Mouse (Mus musculus): ENCODE measurements around the gene Slco2a1. TPM values are rescaled to one million over a fixed set of nuclear protein-coding genes. Genes with fewer than 3 reads are reported as not detected.

The Slco2a1 gene
- polyA plus RNA-seq, 1 experiment from 2014 or later = 21.4 TPM

- WGBS = 73% methylated on average over 12 of the region's 12 CpGs
- Histone ChIP-seq H3K4me3 (ENCODE audit: low read length) (no peak overlapping the region), H3K27me3 (ENCODE audit: control insufficient read depth, insufficient read depth, low read depth, low read length) (no peaks in the 10 kb centered on the region), H3K9ac (ENCODE audit: low read length) (no peak overlapping the region), H3K4me2 (ENCODE audit: low read depth, low read length) (no peak overlapping the region), H3K27ac (ENCODE audit: low read length) (no peak overlapping the region), H3K9me3 (ENCODE audit: control insufficient read depth, low read length) (no peaks in the 10 kb centered on the region), H3K4me1 (replicated peaks; ENCODE audit: control insufficient read depth, insufficient read depth, low read length) (no peaks in the 10 kb centered on the region), H3K36me3 (ENCODE audit: control insufficient read depth, insufficient read depth, low read length) (no peaks in the 10 kb centered on the region)
- ATAC-seq (ENCODE audit: low read depth) = 0 out of 2 replicates have a peak, but pooled peaks have one; percentile 11
These were observed 7.5 kb downstream of the Slco2a1 start for GRCm38 (mm10) chr9:102995800-102996635.

- Histone ChIP-seq H3K9ac (ENCODE audit: low read length) (no peak overlapping the region), H3K4me1 (replicated peaks; ENCODE audit: control insufficient read depth, insufficient read depth, low read length) (peaks cover 6% of the 10 kb centered on the region; the same call in 1 of the 2 replicates), H3K9me3 (ENCODE audit: control insufficient read depth, low read length) (no peaks in the 10 kb centered on the region), H3K27ac (ENCODE audit: low read length) (no peak overlapping the region), H3K36me3 (ENCODE audit: control insufficient read depth, insufficient read depth, low read length) (no peaks in the 10 kb centered on the region), H3K4me3 (ENCODE audit: low read length) (no peak overlapping the region), H3K4me2 (ENCODE audit: low read depth, low read length) (no peak overlapping the region), H3K27me3 (ENCODE audit: control insufficient read depth, insufficient read depth, low read depth, low read length) (no peaks in the 10 kb centered on the region)
- ATAC-seq (ENCODE audit: low read depth) = no peak
- 81% methylated on average over 7 of the region's 7 CpGs for WGBS
These were observed 11.9 kb downstream of the Slco2a1 start for GRCm38 (mm10) chr9:103000384-103000783.

- 52% methylated on average over 6 of the region's 6 CpGs for WGBS
- Histone ChIP-seq H3K36me3 (ENCODE audit: control insufficient read depth, insufficient read depth, low read length) (no peaks in the 10 kb centered on the region), H3K27ac (ENCODE audit: low read length) (no peak overlapping the region), H3K4me3 (ENCODE audit: low read length) (no peak overlapping the region), H3K27me3 (ENCODE audit: control insufficient read depth, insufficient read depth, low read depth, low read length) (peaks cover 2% of the 10 kb centered on the region; the same call in 1 of the 2 replicates), H3K9ac (ENCODE audit: low read length) (no peak overlapping the region), H3K9me3 (ENCODE audit: control insufficient read depth, low read length) (no peaks in the 10 kb centered on the region), H3K4me1 (replicated peaks; ENCODE audit: control insufficient read depth, insufficient read depth, low read length) (peaks cover 20% of the 10 kb centered on the region), H3K4me2 (ENCODE audit: low read depth, low read length) (no peak overlapping the region)
- ATAC-seq (ENCODE audit: low read depth) = no peak
These were observed 15.8 kb downstream of the Slco2a1 start for GRCm38 (mm10) chr9:103004343-103004742.

- peak; percentile 88 for ATAC-seq (ENCODE audit: low read depth)
- H3K4me2 ChIP-seq (ENCODE audit: low read depth, low read length) = peak overlapping the region; percentile 66
- H3K9me3 ChIP-seq (ENCODE audit: control insufficient read depth, low read length) = no peaks in the 10 kb centered on the region
- H3K27ac ChIP-seq (ENCODE audit: low read length) = peak overlapping the region; percentile 92
- peaks cover 32% of the 10 kb centered on the region for H3K4me1 ChIP-seq (replicated peaks; ENCODE audit: control insufficient read depth, insufficient read depth, low read length)
- H3K27me3 ChIP-seq (ENCODE audit: control insufficient read depth, insufficient read depth, low read depth, low read length) = peaks cover 2% of the 10 kb centered on the region; the same call in 1 of the 2 replicates
- H3K36me3 ChIP-seq (ENCODE audit: control insufficient read depth, insufficient read depth, low read length) = no peaks in the 10 kb centered on the region
- H3K9ac ChIP-seq (ENCODE audit: low read length) = peak overlapping the region; percentile 76
- under 1% methylated on average over 15 of the region's 15 CpGs for WGBS
- peak overlapping the region; percentile 56 for H3K4me3 ChIP-seq (ENCODE audit: low read length)
These were observed 19.2 kb downstream of the Slco2a1 start for GRCm38 (mm10) chr9:103007699-103008078.

- peak overlapping the region; percentile 56 for H3K4me3 ChIP-seq (ENCODE audit: low read length)
- peaks cover 32% of the 10 kb centered on the region for H3K4me1 ChIP-seq (replicated peaks; ENCODE audit: control insufficient read depth, insufficient read depth, low read length)
- under 1% methylated on average over 45 of the region's 50 CpGs for WGBS
These were observed 19.8 kb downstream of the Slco2a1 start for GRCm38 (mm10) chr9:103008079-103008855.

GRCm38 (mm10) chr9:103010161-103010560 lies 21.6 kb downstream of the Slco2a1 start:
- Histone ChIP-seq H3K9me3 (ENCODE audit: control insufficient read depth, low read length) (no peaks in the 10 kb centered on the region), H3K4me1 (replicated peaks; ENCODE audit: control insufficient read depth, insufficient read depth, low read length) (peaks cover 26% of the 10 kb centered on the region), H3K4me2 (ENCODE audit: low read depth, low read length) (peak overlapping the region; percentile 66), H3K36me3 (ENCODE audit: control insufficient read depth, insufficient read depth, low read length) (no peaks in the 10 kb centered on the region), H3K27me3 (ENCODE audit: control insufficient read depth, insufficient read depth, low read depth, low read length) (peaks cover 2% of the 10 kb centered on the region; the same call in 1 of the 2 replicates), H3K9ac (ENCODE audit: low read length) (no peak overlapping the region), H3K4me3 (ENCODE audit: low read length) (no peak overlapping the region), H3K27ac (ENCODE audit: low read length) (no peak overlapping the region)
- 27% methylated on average over 3 of the region's 3 CpGs for WGBS
- ATAC-seq (ENCODE audit: low read depth) = peak; percentile 8; the same call in 1 of the 2 replicates

More at GRCm38 (mm10) chr9:103008079-103008855, 19.8 kb downstream of the Slco2a1 start:
- ATAC-seq (ENCODE audit: low read depth) = peak; percentile 54
- H3K9ac ChIP-seq (ENCODE audit: low read length) = peak overlapping the region; percentile 76
- peaks cover 2% of the 10 kb centered on the region; the same call in 1 of the 2 replicates for H3K27me3 ChIP-seq (ENCODE audit: control insufficient read depth, insufficient read depth, low read depth, low read length)
- peak overlapping the region; percentile 66 for H3K4me2 ChIP-seq (ENCODE audit: low read depth, low read length)
- peak overlapping the region; percentile 92 for H3K27ac ChIP-seq (ENCODE audit: low read length)
- H3K36me3 ChIP-seq (ENCODE audit: control insufficient read depth, insufficient read depth, low read length) = no peaks in the 10 kb centered on the region
- H3K9me3 ChIP-seq (ENCODE audit: control insufficient read depth, low read length) = no peaks in the 10 kb centered on the region

- ATAC-seq (ENCODE audit: low read depth) = no peak
- no peak overlapping the region for H3K27ac ChIP-seq (ENCODE audit: low read length)
- no peak overlapping the region for H3K4me3 ChIP-seq (ENCODE audit: low read length)
- H3K9me3 ChIP-seq (ENCODE audit: control insufficient read depth, low read length) = no peaks in the 10 kb centered on the region
- no peak overlapping the region for H3K4me2 ChIP-seq (ENCODE audit: low read depth, low read length)
- 7% methylated on average over 5 of the region's 5 CpGs for WGBS
- H3K36me3 ChIP-seq (ENCODE audit: control insufficient read depth, insufficient read depth, low read length) = no peaks in the 10 kb centered on the region
- H3K27me3 ChIP-seq (ENCODE audit: control insufficient read depth, insufficient read depth, low read depth, low read length) = peaks cover 2% of the 10 kb centered on the region; the same call in 1 of the 2 replicates
- peaks cover 13% of the 10 kb centered on the region for H3K4me1 ChIP-seq (replicated peaks; ENCODE audit: control insufficient read depth, insufficient read depth, low read length)
- no peak overlapping the region for H3K9ac ChIP-seq (ENCODE audit: low read length)
These were observed 24.9 kb downstream of the Slco2a1 start for GRCm38 (mm10) chr9:103013366-103013765.

GRCm38 (mm10) chr9:103014686-103015085 lies 26.2 kb downstream of the Slco2a1 start:
- WGBS = 56% methylated on average over 12 of the region's 12 CpGs
- Histone ChIP-seq H3K27ac (ENCODE audit: low read length) (no peak overlapping the region), H3K9ac (ENCODE audit: low read length) (no peak overlapping the region), H3K27me3 (ENCODE audit: control insufficient read depth, insufficient read depth, low read depth, low read length) (no peaks in the 10 kb centered on the region), H3K9me3 (ENCODE audit: control insufficient read depth, low read length) (no peaks in the 10 kb centered on the region), H3K4me2 (ENCODE audit: low read depth, low read length) (no peak overlapping the region), H3K4me1 (replicated peaks; ENCODE audit: control insufficient read depth, insufficient read depth, low read length) (peaks cover 8% of the 10 kb centered on the region), H3K4me3 (ENCODE audit: low read length) (no peak overlapping the region), H3K36me3 (ENCODE audit: control insufficient read depth, insufficient read depth, low read length) (no peaks in the 10 kb centered on the region)
- ATAC-seq (ENCODE audit: low read depth) = no peak

GRCm38 (mm10) chr9:103024116-103024515 lies 35.6 kb downstream of the Slco2a1 start:
- H3K4me3 ChIP-seq (ENCODE audit: low read length) = no peak overlapping the region
- H3K9me3 ChIP-seq (ENCODE audit: control insufficient read depth, low read length) = no peaks in the 10 kb centered on the region
- 82% methylated on average over 4 of the region's 4 CpGs for WGBS
- H3K27me3 ChIP-seq (ENCODE audit: control insufficient read depth, insufficient read depth, low read depth, low read length) = no peaks in the 10 kb centered on the region
- H3K4me1 ChIP-seq (replicated peaks; ENCODE audit: control insufficient read depth, insufficient read depth, low read length) = no peaks in the 10 kb centered on the region; the same call in 1 of the 2 replicates
- ATAC-seq (ENCODE audit: low read depth) = no peak
- H3K9ac ChIP-seq (ENCODE audit: low read length) = no peak overlapping the region
- no peak overlapping the region for H3K4me2 ChIP-seq (ENCODE audit: low read depth, low read length)
- no peak overlapping the region for H3K27ac ChIP-seq (ENCODE audit: low read length)
- H3K36me3 ChIP-seq (ENCODE audit: control insufficient read depth, insufficient read depth, low read length) = no peaks in the 10 kb centered on the region

Data from lung, embryonic 16.5 days (tissue).